Mouse (Mus musculus) embryo, embryonic 11 days (tissue): ENCODE data around the gene Klf16.

Experiments used
- DNase-seq: peaks from one replicate; pipeline ENCODE4 v3.0.0-alpha.2; 2015

Gene Klf16

DNA sequence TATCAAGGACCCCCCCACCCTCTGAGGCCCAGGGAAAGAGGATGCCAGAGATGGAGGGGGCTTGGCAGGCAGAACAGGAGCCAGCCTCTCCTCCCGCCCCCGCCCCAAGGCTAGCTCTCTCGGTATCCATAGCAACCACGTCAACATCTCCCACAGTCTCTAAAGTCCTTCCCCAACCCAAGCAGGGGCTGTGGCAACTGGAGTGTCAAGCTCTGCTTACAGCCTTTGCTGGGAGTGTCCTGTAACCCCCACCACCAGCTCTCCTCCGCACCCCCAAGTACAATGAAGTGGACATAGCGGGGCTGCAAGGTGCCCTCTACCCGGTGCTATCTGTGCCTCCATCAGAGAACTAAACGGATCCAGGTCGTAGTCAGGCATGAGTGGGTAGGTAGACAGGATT lies 3.2 kb downstream of the Klf16 start:
- no peak for DNase-seq

DNA sequence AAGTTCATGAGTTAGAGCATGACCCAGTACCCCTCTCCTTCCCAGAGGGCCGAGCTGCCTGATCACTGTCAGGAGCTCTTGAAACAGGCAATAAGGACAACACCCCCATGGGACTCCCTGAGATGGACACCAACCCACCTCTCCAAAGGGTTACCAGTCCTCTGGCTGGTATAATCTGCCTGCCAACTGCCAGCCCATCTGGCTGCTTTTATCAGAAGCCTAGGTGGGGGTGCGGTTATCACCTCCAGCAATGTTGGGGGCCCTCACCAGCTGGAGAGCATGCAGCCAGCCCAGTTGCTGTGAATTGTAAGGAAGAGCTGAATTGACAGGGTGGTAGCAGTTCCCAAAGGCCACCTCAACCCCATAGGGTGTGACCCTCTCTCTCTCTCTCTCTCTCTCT lies 4.6 kb downstream of the Klf16 start:
- DNase-seq = no peak

DNA sequence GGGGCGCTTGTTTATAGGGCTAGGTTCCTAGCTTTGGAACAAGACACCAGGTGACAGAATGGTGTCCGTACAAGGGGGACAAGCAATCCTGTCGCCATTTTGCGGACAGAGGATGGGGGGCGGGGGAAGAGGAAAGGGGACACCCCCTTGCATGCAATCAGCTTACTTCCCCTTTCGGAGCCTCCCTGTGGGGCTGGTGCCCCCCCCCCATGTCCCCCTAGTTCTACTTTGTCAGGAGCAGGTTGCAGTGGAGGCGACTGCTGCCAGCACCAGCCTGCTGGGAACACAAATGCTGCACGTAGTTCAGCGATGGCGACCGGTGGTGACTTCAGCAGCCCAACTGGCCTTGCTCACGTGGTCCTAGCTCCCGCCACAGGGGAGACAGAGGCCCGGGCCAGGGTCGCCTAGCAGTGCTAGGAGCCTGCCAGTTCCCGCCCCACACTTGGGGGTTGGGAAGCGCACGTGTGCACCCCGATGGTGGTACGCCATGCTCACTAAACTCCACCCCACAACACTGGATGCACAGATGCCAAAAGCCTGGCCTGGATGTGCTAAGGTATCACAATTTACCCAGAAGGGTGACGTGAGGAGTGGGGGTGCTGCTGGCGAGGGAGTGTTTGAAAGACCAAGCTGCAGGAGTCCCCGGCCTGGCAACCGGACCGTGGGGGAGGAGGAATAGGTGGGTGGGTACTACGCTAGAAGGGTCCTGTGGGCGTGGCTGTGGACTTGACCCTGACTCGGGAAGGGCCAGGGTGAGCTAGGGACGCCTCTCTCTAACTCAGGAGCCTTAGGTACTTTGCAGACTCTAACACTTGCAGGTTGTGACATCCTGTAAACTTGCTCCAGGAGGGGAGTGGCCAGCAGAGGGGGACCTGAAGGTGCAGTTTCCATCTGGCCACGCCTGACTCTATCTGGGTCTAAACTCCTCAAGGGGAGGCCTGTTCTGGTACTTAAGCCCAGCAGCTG lies 6.0 kb downstream of the Klf16 start:
- DNase-seq = peak; percentile 67

DNA sequence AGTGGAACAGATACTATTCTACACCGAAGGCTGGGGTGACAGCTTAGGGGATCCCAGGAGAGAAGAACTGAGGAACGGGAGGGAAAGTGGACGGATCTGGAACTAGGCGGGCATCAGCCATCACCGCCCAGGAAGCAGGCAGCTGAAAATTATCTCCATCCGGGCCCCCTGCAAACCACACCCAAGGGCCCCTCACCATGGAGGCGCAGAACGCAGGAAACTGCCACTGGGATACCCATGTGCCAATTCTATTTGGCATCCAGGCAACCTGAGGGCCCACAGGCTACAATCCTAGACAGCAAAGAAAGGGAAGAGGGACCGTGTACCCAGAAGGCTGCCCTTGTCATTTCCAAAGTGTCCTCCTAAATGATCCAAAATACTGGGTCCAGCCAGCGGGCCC lies 6.7 kb downstream of the Klf16 start:
- no peak for DNase-seq

DNA sequence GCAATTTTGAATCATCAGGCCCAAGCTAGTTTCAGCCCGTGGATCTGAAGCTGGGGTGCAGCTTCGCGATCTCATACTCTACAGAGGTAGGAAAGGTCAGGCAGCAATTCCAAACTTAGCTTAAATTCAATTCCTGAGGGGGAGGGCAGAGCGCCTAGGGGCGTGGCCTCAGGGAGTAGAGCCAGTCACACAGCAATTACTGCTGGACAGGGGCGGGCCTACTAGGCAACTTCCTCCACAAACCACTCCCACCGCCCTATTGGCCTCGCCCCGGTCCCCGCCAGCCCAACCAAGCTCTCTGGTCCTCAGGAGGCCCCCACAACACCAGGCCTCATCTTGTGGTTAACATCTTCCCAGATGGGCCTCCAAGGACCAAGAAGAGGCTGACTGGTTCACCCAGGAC lies 7.5 kb downstream of the Klf16 start:
- DNase-seq = peak; percentile 73

DNA sequence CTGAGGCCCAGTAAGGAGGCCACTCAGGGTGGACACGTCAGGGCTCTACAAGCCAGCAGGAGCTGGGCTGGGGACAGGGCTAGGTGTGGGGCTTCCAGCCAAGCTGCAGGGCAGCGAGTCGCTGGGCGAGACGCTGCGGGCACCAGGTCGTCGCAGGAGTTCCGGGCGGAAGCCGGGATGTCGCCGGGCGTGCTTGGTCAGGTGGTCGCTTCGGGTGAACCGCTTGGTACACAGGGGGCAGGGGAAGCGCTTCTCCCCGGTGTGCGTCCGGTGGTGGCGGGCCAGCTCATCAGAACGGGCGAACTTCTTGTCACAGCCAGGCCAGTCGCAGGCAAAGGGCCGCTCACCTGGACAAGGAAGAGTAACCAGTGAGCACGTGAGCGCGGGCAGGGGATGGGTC lies 8.2 kb downstream of the Klf16 start:
- DNase-seq = no peak

DNA sequence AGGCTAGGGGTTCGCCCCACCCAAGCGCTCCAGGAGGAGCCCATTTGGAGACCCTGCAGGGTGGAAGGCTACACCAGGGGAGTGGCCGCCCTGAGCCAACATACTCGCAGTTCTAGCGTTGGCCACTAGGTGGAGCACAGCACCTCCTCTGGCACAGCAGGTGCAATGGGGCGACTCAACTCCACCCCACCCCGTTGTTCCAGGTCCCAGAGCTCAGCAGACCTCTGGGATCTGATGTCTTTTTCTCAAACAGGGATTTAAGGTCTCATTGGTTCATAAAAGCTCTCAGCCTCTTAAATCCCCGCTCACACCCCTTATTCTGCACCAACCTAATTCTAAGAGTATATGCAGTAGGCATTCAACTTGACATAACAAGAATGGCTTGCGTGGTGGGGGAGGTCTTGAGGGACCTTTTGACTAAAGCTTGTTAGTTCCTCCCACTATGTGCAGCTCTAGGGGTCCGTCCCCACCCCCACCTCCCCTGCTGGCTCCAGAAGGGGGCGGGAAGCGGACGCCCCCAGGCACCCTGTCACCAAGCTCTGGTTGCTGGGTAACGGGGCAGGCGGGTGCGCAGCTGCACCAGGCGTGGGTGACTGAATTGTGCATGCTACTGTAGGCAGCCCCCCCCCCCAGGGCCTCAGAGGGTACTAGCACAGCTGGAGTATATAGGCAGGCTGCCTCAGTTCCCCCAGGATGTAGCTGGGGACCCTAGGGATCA lies 10.6 kb downstream of the Klf16 start:
- DNase-seq = peak; percentile 85

DNA sequence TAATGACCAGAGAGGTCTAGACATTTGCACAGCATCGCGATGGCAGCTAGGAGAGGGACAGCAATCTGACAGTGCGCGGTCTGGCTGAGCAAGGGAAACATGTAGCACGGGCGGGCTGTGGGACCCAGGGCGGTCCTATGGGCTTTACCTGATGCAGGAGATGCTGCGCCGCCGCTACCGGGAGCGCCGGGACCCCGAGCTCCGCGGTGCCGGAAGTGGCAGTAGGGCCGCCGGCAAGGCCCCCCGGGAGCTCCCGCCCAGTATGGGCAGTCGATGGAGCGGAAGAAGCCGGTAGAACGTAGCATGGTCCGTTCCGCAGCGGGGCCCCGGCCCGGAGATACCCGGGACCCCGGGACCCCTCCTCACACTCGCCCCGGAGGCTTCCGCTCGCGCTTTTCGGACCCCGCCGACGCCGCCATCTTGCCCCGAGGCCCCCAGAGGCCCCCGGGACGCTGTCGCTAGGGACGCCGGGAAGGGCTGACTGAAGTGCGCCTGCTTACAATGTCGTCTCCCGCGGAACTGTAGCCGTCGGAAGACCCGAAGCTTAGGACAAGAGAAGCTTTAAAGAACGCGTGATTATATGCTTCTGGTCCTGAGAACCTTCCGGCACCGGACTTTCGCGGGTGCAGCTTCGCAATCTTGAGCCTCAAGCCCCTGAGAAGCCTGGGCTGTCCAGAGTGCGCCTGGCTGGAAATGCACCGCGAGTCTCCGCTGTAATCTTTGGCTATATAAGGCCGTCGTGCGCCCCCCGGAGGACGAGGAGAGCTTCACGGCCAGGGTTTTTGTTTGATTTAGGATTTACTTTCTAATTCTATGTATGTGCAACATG lies 15.8 kb downstream of the Klf16 start, which contains the start of gene Rexo1:
TSS of gene Rexo1 (minus strand) at position 445 of the 829 bp plus-strand sequence.
- peak; percentile 97 for DNase-seq

DNA sequence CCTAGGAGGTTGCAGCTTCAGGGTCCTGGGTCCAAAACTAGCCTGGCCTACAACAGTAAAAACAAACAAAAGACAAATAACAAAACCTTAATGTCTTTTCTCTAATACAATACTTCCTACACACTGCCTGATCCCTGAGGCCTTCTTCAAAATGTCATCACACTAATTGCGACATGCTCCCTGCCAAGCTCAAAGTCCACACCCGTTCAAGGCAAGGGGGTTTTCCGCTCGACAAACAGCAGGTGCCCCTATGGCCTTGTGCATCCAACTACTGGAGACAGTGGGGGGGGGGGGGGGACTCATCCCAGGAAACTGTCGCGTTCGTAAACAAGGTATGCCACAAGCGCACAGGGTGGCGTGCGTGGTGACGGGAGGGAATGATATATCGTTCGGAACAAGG lies 16.5 kb downstream of the Klf16 start:
- DNase-seq = no peak

DNA sequence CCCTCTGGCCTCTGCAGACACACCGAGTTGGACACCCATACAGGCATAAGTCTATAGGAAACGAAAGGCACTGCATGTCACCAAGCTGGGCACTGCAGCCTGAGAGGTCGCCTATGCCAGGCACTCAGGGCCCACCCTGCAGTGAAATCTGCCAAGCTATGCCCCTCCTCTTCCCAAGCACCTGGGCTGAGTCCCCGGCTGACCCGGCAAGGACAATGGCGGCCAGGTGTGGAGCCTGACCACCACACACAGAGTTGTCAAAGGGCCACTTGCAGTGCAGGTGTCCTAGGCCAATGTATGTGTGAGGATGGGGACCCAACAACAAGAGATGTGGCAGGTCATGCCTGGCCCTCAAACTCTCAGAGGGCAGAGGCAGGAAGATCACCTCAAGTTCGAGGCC lies 17.7 kb downstream of the Klf16 start:
- DNase-seq = no peak

DNA sequence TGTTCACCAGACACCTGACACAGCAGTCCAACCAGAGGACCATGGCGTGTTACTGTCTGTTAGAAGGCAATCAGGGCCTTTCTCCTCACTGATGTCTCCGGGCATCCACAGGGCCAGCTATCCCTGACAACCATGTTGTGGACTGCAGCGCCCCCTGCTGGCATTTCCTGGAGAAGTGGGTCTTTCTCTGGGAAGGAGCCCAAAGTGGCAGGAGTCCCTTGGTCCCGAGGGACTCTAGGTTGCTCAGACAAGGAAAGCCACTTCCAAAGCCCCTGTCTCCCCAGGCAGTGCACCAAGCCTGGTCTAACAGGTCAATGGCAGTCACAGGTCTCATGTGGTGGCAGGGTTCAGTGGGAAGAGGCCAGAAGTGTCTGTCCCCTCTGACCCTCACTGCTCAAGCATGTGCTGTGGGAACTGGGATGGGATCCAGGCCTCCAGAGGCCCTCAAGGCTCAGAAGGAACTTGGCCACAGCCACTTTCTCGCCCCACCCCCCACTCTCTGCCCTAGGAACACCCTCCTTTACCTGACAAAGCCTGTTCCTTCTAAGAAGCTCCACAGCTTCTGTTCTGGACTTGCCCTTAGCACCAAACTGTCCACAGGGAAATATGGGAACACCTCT lies 19.7 kb downstream of the Klf16 start:
- DNase-seq = peak; percentile 79

DNA sequence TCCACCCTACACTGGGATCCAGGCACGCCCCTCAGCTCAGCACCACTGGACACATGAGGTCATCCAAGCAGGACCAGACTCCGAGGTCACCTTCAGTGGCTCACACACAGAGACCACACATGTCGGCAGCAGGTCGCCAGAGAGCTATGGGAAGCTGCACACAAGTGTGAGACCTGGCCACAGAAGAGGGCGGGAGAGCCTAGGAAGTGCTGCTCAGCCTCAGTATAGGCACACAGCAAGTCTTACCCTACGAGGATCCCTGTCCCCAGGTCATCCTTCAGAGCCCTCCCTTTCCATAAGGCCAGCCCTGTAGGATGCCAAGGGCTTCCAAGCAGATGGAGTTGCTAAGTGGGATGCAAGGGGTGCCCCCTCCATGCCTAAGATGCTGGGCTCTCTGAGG lies 23.1 kb downstream of the Klf16 start:
- no peak for DNase-seq

DNA sequence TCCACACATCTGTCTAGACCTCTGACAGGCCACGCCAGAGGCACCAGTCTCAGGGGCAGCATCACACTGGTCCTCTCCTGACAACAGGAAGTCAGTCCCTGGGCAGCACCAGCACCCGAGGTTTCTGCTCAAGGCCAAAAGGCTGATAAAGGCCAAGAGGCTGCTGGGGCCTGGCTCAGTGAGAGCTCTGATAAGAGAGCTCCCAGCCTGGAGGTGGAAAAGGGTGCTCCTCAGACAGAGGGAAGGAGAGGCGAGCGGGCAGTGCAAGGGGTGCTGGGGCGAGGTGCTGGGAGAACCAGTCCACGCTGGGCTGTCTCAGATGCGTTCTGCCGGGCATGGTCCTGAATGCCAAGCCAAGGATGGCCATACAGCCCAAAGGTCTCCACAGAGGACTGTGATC lies 23.5 kb downstream of the Klf16 start:
- DNase-seq = no peak

DNA sequence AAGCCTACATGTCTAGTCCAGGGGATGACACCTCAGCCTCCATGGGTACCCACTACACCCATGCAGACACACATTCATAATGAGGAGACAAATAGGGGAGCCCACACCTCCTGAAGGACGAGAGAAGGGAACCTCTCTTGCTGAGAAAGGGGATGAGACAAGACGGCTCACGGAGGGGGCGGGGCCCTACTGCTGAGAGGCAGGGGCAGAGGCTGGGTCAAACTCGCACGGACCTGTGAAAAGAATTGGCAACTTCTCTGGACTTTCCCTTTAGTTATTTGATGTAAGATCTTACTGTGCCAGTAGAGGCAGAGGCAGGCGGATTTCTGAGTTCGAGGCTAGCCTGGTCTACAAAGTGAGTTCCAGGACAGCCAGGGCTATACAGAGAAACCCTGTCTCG lies 24.8 kb downstream of the Klf16 start:
- no peak for DNase-seq

DNA sequence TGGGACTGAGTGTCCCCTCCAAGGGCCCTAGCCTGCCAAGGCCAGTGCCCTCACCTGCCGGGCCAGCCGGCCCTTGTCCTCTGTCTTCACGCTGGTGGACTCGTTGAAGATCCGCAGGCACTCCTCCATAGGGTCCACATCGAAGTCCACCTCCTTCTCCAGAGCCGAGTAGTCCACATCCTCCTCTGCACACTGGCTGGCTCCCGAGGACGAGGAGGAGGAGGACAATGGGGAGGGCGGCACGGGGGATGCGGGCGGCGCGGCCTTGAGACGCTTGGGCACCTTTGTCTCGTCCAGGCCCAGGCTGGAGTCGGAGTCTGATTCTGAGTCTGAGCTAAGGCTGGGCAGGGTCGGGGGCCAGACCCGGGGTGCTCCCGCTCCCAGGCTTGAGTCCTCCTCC lies 27.8 kb downstream of the Klf16 start:
- no peak for DNase-seq

DNA sequence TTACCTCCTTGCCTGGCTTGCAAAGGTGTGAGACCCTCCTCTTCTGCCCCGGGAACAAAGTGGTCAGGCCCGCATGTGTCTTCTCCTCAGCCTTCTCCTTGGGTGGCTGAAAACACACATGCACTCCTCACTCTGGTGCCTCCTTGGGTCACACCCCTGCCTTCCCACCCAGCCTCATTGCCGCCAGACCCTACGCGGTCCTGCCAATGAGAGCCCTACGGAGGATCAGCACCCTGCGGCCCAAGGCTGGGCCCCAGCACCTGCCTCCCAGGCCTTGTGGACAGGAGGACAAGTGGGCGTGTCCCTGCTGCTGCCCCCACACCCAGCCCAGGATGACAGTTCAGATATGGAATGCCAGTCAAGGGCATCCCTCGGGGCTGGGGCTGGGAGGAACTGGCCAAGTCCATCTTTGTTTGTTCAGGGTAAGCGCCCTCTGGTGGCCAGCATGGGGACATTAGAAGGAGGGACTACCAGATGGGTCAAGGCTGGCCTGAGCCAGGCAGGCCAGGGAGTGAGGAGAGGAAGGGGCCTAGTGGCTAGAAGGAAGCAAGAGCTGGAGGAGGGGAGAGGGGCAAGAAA lies 28.6 kb downstream of the Klf16 start:
- DNase-seq = peak; percentile 81

DNA sequence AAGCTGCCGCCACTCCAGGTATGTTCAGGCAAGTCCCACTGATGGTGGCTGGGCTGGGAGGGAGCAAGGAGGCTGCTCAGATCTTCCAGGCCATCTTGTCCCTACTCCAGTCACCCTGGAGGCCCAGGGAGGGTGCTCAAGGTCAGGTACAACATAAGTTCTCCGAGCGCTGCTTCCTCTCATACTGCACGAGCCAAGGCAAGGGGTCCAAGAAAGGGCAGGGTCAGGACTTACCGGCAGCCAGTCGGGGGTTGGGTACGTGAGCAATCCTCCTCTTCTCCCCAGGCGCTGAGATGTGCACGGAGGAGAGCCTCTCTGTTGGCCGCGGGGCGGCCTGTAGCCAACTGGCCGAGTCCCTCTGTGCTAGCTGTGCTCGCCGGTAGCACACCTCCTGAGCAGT lies 29.6 kb downstream of the Klf16 start:
- no peak for DNase-seq

DNA sequence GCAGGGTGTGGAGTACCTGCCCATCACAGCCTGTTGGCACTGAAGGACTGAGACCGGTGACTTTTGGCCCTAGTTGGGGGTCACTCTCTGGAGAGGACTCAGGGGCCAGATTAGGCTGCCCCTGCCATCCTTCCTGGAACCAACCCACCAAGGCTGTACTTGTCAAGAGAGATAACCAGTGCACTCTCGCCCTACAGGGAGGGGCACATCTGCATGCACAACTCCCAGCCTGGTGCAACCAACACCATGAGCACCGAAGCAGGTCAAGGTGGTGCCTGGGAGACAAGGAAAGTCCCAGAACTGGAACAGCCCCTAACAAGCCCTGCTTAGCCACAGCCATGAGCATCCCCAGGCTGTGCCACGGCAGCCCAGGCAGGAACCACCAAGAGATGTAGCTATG lies 30.2 kb downstream of the Klf16 start:
- DNase-seq = no peak

DNA sequence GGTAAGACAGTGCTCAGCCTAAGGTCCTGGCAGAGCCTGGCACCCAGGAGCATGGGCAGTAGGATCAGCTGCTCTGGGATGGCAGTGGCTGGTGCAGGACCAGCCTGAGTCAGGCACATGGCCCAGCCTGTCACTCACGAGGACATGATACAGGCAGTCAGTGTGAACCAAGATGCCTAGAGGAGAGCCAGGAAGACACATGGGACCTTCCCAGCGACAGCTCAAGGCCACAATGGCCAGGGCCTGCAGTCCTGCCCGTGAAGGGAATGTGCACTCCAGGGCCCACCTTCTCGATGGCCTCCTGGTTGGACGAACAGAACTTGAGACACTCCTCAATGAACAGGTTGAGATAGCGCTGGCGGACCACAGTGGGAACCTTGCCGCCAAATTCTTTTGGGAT lies 31.5 kb downstream of the Klf16 start:
- DNase-seq = no peak

DNA sequence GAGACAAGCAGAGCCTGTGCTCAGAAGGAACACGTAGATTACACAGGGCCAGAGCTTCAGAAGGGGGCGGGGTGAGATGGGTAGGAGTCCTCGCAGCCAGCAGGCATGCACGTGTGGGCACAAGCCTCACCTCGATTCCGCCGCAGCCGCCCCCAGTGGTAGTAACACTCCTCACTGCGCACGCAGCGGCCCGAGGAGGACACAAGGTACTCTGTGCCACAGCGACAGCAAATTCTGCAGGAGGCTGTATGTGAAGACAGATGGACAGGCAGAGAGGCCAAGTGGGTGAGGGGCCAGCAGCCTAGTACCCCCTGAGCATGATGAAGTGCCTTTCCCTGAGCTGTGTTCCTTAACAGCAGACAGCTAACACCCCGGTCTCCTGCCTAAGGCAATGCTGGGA lies 33.2 kb downstream of the Klf16 start:
- no peak for DNase-seq

DNA sequence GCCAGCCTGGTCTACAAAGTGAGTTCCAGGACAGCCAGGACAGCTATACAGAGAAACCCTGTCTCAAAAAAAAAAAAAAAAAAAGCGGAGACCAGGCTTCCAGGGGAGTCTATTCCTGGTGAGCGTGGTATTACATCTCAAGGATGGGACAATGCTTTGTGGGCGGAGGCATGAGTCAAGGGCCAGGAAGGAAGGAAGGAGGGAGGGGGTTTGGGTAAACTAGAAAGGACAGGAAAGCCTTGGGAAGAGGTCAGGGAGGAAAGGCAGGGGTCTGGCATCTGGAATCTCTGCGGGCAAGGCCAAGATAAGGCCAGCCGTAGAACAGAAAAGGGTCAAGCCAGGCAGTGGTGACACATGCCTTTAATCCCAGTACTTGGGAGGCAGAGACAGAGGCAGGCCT lies 37.6 kb downstream of the Klf16 start:
- DNase-seq = no peak

DNA sequence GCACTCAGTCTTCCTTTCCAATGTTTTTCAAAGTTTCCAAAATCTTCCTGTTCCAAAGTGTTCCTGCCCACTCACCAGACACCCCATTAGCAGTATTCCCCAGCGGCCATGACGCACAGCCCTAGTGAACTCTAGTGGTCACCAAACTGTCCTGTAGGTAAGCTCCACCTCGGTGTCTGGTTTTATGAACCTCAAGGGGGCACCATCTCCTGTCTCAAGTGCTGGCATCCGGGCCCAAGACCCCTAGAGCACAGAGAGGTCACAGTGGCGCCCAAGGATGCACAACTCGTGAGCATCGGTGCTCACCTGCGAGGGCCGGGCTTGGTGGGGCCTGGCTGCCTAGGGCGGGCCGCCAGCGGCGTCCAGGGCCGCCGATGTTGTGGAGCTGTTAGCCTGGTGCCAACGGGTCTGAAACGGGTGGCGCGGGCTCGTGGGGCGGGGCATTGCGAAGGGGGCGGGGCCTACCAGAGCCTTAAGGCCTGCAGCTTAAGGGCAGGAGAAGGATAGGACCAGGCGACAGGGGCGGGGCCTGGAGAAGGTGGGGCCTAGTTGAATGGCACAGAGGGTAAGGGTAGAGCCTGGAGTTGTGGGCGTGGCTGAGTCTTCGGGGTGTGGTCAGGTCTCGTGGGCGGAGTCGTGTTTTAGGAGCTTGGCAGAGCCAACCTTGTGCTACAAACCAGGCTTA lies 38.3 kb downstream of the Klf16 start, which contains the start of gene Atp8b3:
TSS of gene Atp8b3 (minus strand) at position 415 of the 685 bp plus-strand sequence.
- DNase-seq = peak; percentile 81
